Mouse (Mus musculus): Measurements from ENCODE around the gene Il20ra. TPM values are rescaled to one million over a fixed set of nuclear protein-coding genes. Genes with fewer than 3 reads are reported as not detected.
A peak's percentile ranks its signal among the peaks of the same experiment; 100 is the strongest.

Gene Il20ra
- 0.09 and 0.11 TPM in 2 replicates for polyA plus RNA-seq (2012; rRNA removed)

DNA sequence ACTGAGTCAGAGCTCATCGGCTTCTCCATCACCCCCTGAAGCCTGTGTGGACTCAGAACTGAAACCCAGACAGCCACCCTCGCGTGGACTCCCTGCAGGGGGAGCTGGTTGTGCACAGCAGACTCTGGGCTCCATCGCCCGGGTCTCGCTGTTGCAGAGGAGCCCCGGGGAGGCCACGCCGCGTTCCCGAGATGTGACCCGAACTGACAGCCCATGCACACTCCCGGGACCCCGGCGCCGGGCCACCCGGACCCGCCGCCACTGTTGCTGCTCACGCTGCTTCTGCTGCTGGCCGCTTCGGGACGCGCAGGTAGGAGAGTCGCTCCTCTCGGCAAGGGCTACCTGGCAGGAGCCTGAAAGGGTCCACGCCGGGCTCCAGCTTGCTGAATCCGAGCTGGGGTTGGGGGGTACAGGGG, at the start of gene Il20ra:
Gene Il20ra, plus strand, starts transcription at position 150 of the 416 bp plus-strand sequence.
- peak; percentile 79 for DNase-seq
- Histone ChIP-seq H3K27me3 (ENCODE audit: control insufficient read depth, insufficient read depth, low read length) (no peaks in the 10 kb centered on the region), H3K36me3 (ENCODE audit: control insufficient read depth, insufficient read depth, low read length) (no peaks in the 10 kb centered on the region), H3K4me3 (ENCODE audit: control insufficient read depth, insufficient read depth, low read length) (peak within 1 kb of the TSS; percentile 44), H3K4me1 (replicated peaks; ENCODE audit: control insufficient read depth, insufficient read depth, low read length) (peaks cover 4% of the 10 kb centered on the region), H3K27ac (ENCODE audit: control insufficient read depth, insufficient read depth, low read length) (no peak within 1 kb of the TSS)
- peak; percentile 67; the same call in 1 of the 2 replicates for TF ChIP-seq CTCF (IDR thresholded peaks at IDR 0.05; ENCODE audit: borderline replicate concordance, control insufficient read depth, extremely low read depth, insufficient read depth, low read length, poor library complexity)
- TF ChIP-seq POLR2A (IDR thresholded peaks at IDR 0.05; ENCODE audit: control insufficient read depth, extremely low read depth, insufficient read depth, low read length, poor library complexity), result no peak
- 7% methylated on average over 29 of the region's 29 CpGs for WGBS

- no peak for DNase-seq
- TF ChIP-seq CTCF (IDR thresholded peaks at IDR 0.05; ENCODE audit: borderline replicate concordance, control insufficient read depth, extremely low read depth, insufficient read depth, low read length, poor library complexity) (no peak), POLR2A (IDR thresholded peaks at IDR 0.05; ENCODE audit: control insufficient read depth, extremely low read depth, insufficient read depth, low read length, poor library complexity) (no peak)
- Histone ChIP-seq H3K4me1 (replicated peaks; ENCODE audit: control insufficient read depth, insufficient read depth, low read length) (peaks cover 5% of the 10 kb centered on the region; the same call in 1 of the 2 replicates), H3K4me3 (ENCODE audit: control insufficient read depth, insufficient read depth, low read length) (no peak overlapping the region), H3K27ac (ENCODE audit: control insufficient read depth, insufficient read depth, low read length) (no peak overlapping the region), H3K36me3 (ENCODE audit: control insufficient read depth, insufficient read depth, low read length) (no peaks in the 10 kb centered on the region), H3K27me3 (ENCODE audit: control insufficient read depth, insufficient read depth, low read length) (no peaks in the 10 kb centered on the region)
- WGBS, result 60% methylated on average over 5 of the region's 5 CpGs
Observed at GRCm38 (mm10) chr10:19668973-19669372, 43.4 kb upstream of the Il20ra start.

DNA sequence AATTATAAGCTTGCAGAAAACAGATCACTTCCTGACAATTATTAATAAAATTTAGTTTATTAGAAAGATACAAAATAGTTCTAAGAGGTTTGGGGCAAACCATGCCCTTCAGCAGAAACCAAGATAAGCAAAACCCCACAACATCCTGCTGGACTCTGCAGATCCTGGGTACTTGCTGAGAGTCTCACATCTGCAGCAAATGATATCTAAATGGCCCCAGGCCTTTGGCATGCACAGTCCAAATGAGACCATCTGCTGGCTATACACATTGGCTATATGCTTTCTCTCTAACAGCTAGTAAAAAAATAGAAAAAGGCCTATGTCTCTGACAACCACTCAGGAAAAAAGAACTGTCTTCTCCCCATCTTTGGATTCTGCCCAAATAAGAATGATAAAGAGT, 40.4 kb upstream of the Il20ra start:
- Histone ChIP-seq H3K36me3 (ENCODE audit: control insufficient read depth, insufficient read depth, low read length) (no peaks in the 10 kb centered on the region), H3K27ac (ENCODE audit: control insufficient read depth, insufficient read depth, low read length) (no peak overlapping the region), H3K27me3 (ENCODE audit: control insufficient read depth, insufficient read depth, low read length) (no peaks in the 10 kb centered on the region), H3K4me1 (replicated peaks; ENCODE audit: control insufficient read depth, insufficient read depth, low read length) (peaks cover 5% of the 10 kb centered on the region; the same call in 1 of the 2 replicates), H3K4me3 (ENCODE audit: control insufficient read depth, insufficient read depth, low read length) (no peak overlapping the region)
- no peak for DNase-seq
- no peak for TF ChIP-seq CTCF (IDR thresholded peaks at IDR 0.05; ENCODE audit: borderline replicate concordance, control insufficient read depth, extremely low read depth, insufficient read depth, low read length, poor library complexity)
- no peak for TF ChIP-seq POLR2A (IDR thresholded peaks at IDR 0.05; ENCODE audit: control insufficient read depth, extremely low read depth, insufficient read depth, low read length, poor library complexity)

- WGBS, result 39% methylated on average over 1 of the region's 1 CpGs
- no peak for TF ChIP-seq CTCF (IDR thresholded peaks at IDR 0.05; ENCODE audit: borderline replicate concordance, control insufficient read depth, extremely low read depth, insufficient read depth, low read length, poor library complexity)
- Histone ChIP-seq H3K36me3 (ENCODE audit: control insufficient read depth, insufficient read depth, low read length) (no peaks in the 10 kb centered on the region), H3K4me1 (replicated peaks; ENCODE audit: control insufficient read depth, insufficient read depth, low read length) (peaks cover 4% of the 10 kb centered on the region; the same call in 1 of the 2 replicates), H3K4me3 (ENCODE audit: control insufficient read depth, insufficient read depth, low read length) (no peak overlapping the region), H3K27ac (ENCODE audit: control insufficient read depth, insufficient read depth, low read length) (no peak overlapping the region), H3K27me3 (ENCODE audit: control insufficient read depth, insufficient read depth, low read length) (no peaks in the 10 kb centered on the region)
- no peak for DNase-seq
Observed at GRCm38 (mm10) chr10:19673146-19673545, 39.2 kb upstream of the Il20ra start.

- Histone ChIP-seq H3K4me3 (ENCODE audit: control insufficient read depth, insufficient read depth, low read length) (no peak overlapping the region), H3K27ac (ENCODE audit: control insufficient read depth, insufficient read depth, low read length) (no peak overlapping the region), H3K4me1 (replicated peaks; ENCODE audit: control insufficient read depth, insufficient read depth, low read length) (peaks cover 13% of the 10 kb centered on the region), H3K27me3 (ENCODE audit: control insufficient read depth, insufficient read depth, low read length) (no peaks in the 10 kb centered on the region), H3K36me3 (ENCODE audit: control insufficient read depth, insufficient read depth, low read length) (no peaks in the 10 kb centered on the region)
- 46% methylated on average over 3 of the region's 3 CpGs for WGBS
- no peak for TF ChIP-seq CTCF (IDR thresholded peaks at IDR 0.05; ENCODE audit: borderline replicate concordance, control insufficient read depth, extremely low read depth, insufficient read depth, low read length, poor library complexity)
- no peak for TF ChIP-seq POLR2A (IDR thresholded peaks at IDR 0.05; ENCODE audit: control insufficient read depth, extremely low read depth, insufficient read depth, low read length, poor library complexity)
- no peak for DNase-seq
Observed at GRCm38 (mm10) chr10:19687686-19688085, 24.7 kb upstream of the Il20ra start.

DNA sequence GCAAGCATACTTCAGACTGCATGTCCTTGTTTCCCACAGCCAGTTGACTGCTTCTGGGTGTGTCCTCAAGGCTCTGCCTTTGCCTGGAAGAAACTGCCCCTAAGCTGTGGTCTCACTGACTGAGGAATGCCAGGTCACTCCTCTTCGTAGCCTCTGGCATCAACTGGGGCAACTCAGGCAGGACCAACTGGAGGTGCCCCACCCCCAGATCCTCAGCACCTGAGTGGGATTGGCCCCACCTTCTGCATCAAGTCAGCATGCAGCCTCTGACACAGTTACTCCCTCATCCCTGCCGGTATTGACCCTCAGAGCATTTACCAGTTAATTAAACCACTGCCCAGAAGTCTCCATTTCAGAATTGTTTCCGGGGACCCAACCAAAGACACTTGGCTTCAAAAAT, 21.1 kb upstream of the Il20ra start:
- 17% methylated on average over 3 of the region's 3 CpGs for WGBS
- no peak for TF ChIP-seq POLR2A (IDR thresholded peaks at IDR 0.05; ENCODE audit: control insufficient read depth, extremely low read depth, insufficient read depth, low read length, poor library complexity)
- TF ChIP-seq CTCF (IDR thresholded peaks at IDR 0.05; ENCODE audit: borderline replicate concordance, control insufficient read depth, extremely low read depth, insufficient read depth, low read length, poor library complexity), result no peak
- DNase-seq, result peak; percentile 64
- H3K27me3 ChIP-seq (ENCODE audit: control insufficient read depth, insufficient read depth, low read length), result no peaks in the 10 kb centered on the region
- peaks cover 18% of the 10 kb centered on the region for H3K4me1 ChIP-seq (replicated peaks; ENCODE audit: control insufficient read depth, insufficient read depth, low read length)
- no peaks in the 10 kb centered on the region for H3K36me3 ChIP-seq (ENCODE audit: control insufficient read depth, insufficient read depth, low read length)
- no peak overlapping the region for H3K4me3 ChIP-seq (ENCODE audit: control insufficient read depth, insufficient read depth, low read length)
- peak overlapping the region; percentile 97 for H3K27ac ChIP-seq (ENCODE audit: control insufficient read depth, insufficient read depth, low read length)

DNA sequence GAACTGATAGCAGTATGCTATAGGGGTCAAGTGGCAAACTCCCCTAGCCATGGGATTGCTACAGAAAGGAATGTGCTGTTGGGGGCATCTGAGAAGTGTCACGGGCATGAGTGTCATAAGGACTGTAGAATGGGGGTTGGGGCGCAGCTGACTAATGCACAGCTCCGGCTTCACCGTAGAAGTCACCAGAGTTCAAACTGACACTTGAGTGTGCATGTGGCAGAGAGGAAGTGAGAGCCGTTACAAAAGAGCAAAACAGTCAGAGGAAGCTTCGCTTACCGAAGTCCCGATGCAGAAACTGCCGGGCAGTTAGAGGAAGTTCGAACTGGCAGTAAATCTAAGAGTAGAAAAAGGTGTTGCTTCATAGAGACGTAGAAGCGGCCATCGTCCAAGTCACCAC, 20.6 kb upstream of the Il20ra start:
- WGBS, result 2% methylated on average over 13 of the region's 13 CpGs

More for the DNA sequence above, 20.6 kb upstream of the Il20ra start:
- peaks cover 18% of the 10 kb centered on the region for H3K4me1 ChIP-seq (replicated peaks; ENCODE audit: control insufficient read depth, insufficient read depth, low read length)
- H3K27me3 ChIP-seq (ENCODE audit: control insufficient read depth, insufficient read depth, low read length), result no peaks in the 10 kb centered on the region
- peak overlapping the region; percentile 97 for H3K27ac ChIP-seq (ENCODE audit: control insufficient read depth, insufficient read depth, low read length)
- peak overlapping the region; percentile 19; the same call in 1 of the 2 replicates for H3K4me3 ChIP-seq (ENCODE audit: control insufficient read depth, insufficient read depth, low read length)
- peak; percentile 84 for DNase-seq
- TF ChIP-seq CTCF (IDR thresholded peaks at IDR 0.05; ENCODE audit: borderline replicate concordance, control insufficient read depth, extremely low read depth, insufficient read depth, low read length, poor library complexity) (no peak), POLR2A (IDR thresholded peaks at IDR 0.05; ENCODE audit: control insufficient read depth, extremely low read depth, insufficient read depth, low read length, poor library complexity) (peak; percentile 64; the same call in 1 of the 2 replicates)
- no peaks in the 10 kb centered on the region for H3K36me3 ChIP-seq (ENCODE audit: control insufficient read depth, insufficient read depth, low read length)
